Mouse (Mus musculus) forebrain, embryonic 14.5 days (tissue): ENCODE results near the gene Sppl2a. TPM values are rescaled to one million over a fixed set of nuclear protein-coding genes. Genes with fewer than 3 reads are reported as not detected.
"Not testable (repeated sequence)": the region's sequence is repeated elsewhere in the genome, so short reads cannot be mapped to it uniquely, and the experiment has no call there.

Experiments used
- ATAC-seq: fragments of 200-750 bp; cut with Nextera tagmentation; 2 replicates; pipeline ENCODE4 v1.8.0; 2017; ENCODE audit warnings: mild to moderate bottlenecking, moderate library complexity
- DNase-seq: peaks from one replicate; pipeline ENCODE4 v3.0.0-alpha.2; 2015; ENCODE audit warnings: low spot score
- H3K27ac ChIP-seq: fragments of 300-500 bp; sonication (generic); 2 replicates; pipeline ENCODE4 v1.5.1; 2014; ENCODE audit warnings: low read depth, mild to moderate bottlenecking, control low read depth, low read length, moderate library complexity
- H3K27me3 ChIP-seq: fragments of 300-500 bp; sonication (generic); replicated peaks from 2 replicates; pipeline ENCODE4 v1.6.1; 2014; ENCODE audit warnings: low read length, control low read depth, mixed read lengths; ENCODE audit not compliant: control insufficient read depth, insufficient read depth
- H3K36me3 ChIP-seq: fragments of 300-500 bp; sonication (generic); 2 replicates; pipeline ENCODE4 v1.6.1; 2014; ENCODE audit warnings: low read length, control low read depth; ENCODE audit not compliant: control insufficient read depth, insufficient read depth
- H3K4me1 ChIP-seq: fragments of 300-500 bp; sonication (generic); 2 replicates; pipeline ENCODE4 v1.6.1; 2014; ENCODE audit warnings: antibody characterized with exemption, low read length, control low read depth; ENCODE audit not compliant: control insufficient read depth, insufficient read depth
- H3K4me2 ChIP-seq: fragments of 300-500 bp; sonication (generic); 2 replicates; pipeline ENCODE4 v1.6.1; 2014; ENCODE audit warnings: mild to moderate bottlenecking, control low read depth, low read length
- H3K4me3 ChIP-seq: fragments of 300-500 bp; sonication (generic); 2 replicates; pipeline ENCODE4 v1.5.1; 2014; ENCODE audit warnings: low read depth, low read length, control low read depth
- H3K9ac ChIP-seq: fragments of 300-500 bp; sonication (generic); 2 replicates; pipeline ENCODE4 v1.6.1; 2014; ENCODE audit warnings: mild to moderate bottlenecking, low read length, control low read depth, moderate library complexity
- H3K9me3 ChIP-seq: fragments of 300-500 bp; sonication (generic); replicated peaks from 2 replicates; pipeline ENCODE4 v1.6.1; 2016; ENCODE audit warnings: low read length, control low read depth, mixed read lengths; ENCODE audit not compliant: control insufficient read depth
- WGBS: fragments of 180-500 bp; shearing (Covaris S2); extraction: QIAGEN DNeasy Blood & Tissue Kit; methylation state at CpG from one replicate; pipeline ENCODE4 v1.1.7; 2014; 5-methylcytosine and 5-hydroxymethylcytosine counted together
- polyA plus RNA-seq: library from polyadenylated mRNA; unstranded; fragments of >200 nt; fragmentation: Nextera tagmentation; extraction: Ambion mirVana; gene quantifications from 2 replicates; pipeline ENCODE4 v1.2.1, GENCODE M21; 2014

Sppl2a gene
- polyA plus RNA-seq, 1 experiment from 2014 or later = 54.5 TPM

DNA sequence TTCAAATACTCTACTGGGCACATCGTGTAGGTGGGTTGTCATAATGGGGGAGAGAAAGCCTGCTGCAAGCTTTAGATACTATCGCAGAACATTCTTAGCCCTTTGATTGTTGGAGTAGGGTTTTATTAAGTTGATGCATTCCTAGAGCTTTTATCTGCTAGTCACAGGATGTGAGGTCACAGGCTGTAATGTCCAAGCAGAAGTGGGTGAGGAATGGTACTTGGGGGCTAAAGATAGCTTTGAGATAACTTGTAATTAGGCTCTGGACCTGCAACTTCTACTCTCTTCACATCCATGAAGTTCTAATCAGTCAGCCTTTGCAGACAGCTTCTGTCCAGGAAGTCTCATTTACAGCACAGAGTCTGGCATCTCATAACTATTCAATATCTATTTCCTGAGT is 47.2 kb downstream of the Sppl2a start:
- no peak overlapping the region for H3K4me2 ChIP-seq
- no peaks in the 10 kb centered on the region for H3K9me3 ChIP-seq
- ATAC-seq = no peak
- H3K9ac ChIP-seq = no peak overlapping the region
- no peaks in the 10 kb centered on the region for H3K36me3 ChIP-seq
- no peaks in the 10 kb centered on the region for H3K4me1 ChIP-seq
- H3K4me3 ChIP-seq = no peak overlapping the region
- H3K27me3 ChIP-seq = no peaks in the 10 kb centered on the region
- H3K27ac ChIP-seq = no peak overlapping the region
- 88% methylated on average over 2 of the region's 2 CpGs for WGBS
- no peak for DNase-seq

DNA sequence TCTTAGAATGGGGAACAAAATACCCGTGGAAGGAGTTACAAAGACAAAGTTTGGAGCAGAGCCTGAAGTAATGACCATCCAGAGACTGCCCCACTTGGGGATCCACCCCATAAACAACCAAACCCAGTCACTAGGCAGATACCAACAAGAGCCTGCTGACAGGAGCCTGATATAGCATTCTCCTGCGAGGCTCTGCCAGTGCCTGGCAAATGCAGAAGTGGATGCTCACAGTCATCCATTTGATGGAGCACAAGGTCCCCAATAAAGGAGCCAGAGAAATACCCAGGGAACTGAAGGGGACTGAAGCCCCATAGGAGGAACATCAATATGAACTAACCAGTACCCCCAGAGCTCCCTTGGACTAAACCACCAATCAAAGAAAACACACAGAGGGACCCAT is 50.3 kb downstream of the Sppl2a start:
- not testable (repeated sequence) for H3K9ac ChIP-seq, H3K36me3 ChIP-seq, H3K4me1 ChIP-seq, H3K4me2 ChIP-seq, H3K27me3 ChIP-seq, H3K4me3 ChIP-seq, H3K9me3 ChIP-seq, ATAC-seq, DNase-seq, H3K27ac ChIP-seq
- WGBS = 66% methylated on average over 2 of the region's 2 CpGs

DNA sequence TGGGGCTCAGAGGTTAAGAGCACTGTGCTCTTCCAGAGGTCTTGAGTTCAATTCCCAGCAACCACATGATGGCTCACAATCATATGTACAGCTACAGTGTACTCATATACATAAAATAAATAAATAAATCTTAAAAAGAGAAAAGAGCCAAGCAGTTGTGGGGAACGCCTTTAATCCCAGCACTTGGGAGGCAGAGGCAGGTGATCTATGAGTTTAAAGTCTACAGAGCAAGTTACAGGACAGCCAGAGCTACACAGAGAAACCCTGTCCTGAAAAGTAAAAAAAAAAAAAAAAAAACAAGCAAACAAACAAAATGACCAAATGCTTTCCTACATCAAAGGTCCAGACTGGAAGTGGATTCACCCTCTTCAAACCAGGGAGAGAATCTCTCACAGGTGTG is 55.0 kb downstream of the Sppl2a start:
- Histone ChIP-seq H3K4me2 (no peak overlapping the region), H3K4me3 (no peak overlapping the region), H3K27me3 (no peaks in the 10 kb centered on the region), H3K9me3 (no peaks in the 10 kb centered on the region), H3K36me3 (no peaks in the 10 kb centered on the region), H3K9ac (no peak overlapping the region), H3K4me1 (peaks cover 10% of the 10 kb centered on the region), H3K27ac (no peak overlapping the region)
- WGBS = 94% methylated on average over 1 of the region's 1 CpGs
- DNase-seq (no peak), ATAC-seq (no peak)

DNA sequence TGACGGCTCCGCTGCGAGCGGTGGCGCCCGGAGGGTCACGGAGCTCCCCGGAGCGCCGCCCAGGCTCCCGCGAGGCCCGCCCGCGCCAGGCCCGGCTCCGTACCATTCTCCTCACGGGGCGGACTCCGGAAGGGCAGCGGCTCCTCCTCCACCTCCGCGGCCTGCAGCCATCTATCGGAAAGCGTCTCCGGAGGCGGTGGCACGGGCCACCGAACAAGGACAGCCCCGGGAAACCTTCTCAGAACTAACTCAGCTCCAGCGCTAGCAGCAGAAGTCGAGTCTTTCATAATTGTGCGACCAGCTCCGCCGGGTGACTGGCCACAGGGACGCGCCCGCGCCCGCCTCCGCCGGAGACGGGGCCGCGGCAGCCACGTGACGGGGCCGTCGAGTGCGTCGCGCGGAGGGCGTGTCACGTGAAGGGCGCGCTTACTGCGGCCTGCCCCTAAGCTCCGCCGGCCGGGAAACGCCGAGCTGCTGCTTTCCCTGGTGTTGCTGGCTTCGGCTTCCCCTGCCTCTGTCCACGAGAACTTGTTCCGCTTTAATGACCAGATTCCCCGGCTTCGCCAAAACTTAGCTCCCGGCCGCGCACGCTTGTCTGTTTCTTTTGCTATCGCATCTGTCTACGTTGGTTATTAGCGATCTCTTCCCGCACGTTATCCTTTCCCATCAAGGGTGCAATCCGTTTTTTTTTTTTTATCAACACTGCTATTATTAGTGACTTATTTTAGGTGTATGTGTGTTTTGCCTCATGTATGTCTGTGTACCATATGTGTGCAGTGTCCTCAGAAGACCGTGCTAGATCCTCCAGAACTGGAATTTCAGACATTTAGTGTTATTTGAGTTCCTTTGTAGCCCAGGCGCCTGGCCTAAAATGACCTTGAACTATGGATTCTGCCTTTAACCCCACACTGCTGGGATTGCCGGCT is 56.9 kb downstream of the Sppl2a start, which contains the start of gene Trpm7:
Gene Trpm7 (minus strand): TSS at position 360 of the 926 bp plus-strand sequence.
- H3K4me3 ChIP-seq = peak within 1 kb of the TSS; percentile 85
- H3K9me3 ChIP-seq = no peaks in the 10 kb centered on the region
- H3K9ac ChIP-seq = peak within 1 kb of the TSS; percentile 94
- WGBS = under 1% methylated on average over 76 of the region's 81 CpGs
- peak within 1 kb of the TSS; percentile 69 for H3K4me2 ChIP-seq
- H3K36me3 ChIP-seq = no peaks in the 10 kb centered on the region
- no peaks in the 10 kb centered on the region for H3K27me3 ChIP-seq
- H3K27ac ChIP-seq = peak within 1 kb of the TSS; percentile 96
- DNase-seq (peak; percentile 96), ATAC-seq (peak; percentile 99)
- peaks cover 10% of the 10 kb centered on the region for H3K4me1 ChIP-seq

DNA sequence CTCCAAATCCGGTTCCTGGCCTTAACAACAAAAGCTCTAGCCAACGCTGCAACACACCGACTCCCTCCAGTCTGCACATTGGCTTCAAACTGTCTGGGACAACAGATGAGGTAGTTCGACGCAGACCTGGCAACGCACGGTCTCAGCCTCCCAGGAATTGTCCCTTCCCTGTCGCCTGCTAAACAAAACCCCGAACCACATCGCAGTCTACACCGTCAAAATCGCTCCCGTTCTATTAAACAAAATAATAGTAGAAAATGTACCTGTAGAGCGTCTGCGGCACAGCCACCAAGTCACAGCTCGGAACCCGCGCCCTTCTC is 57.6 kb downstream of the Sppl2a start:
- ATAC-seq = peak; percentile 60
- Histone ChIP-seq H3K4me3 (peak overlapping the region; percentile 85), H3K4me1 (peaks cover 10% of the 10 kb centered on the region), H3K9me3 (no peaks in the 10 kb centered on the region), H3K9ac (peak overlapping the region; percentile 94), H3K36me3 (no peaks in the 10 kb centered on the region), H3K27ac (peak overlapping the region; percentile 96), H3K4me2 (peak overlapping the region; percentile 69), H3K27me3 (no peaks in the 10 kb centered on the region)
- under 1% methylated on average over 18 of the region's 18 CpGs for WGBS
- peak; percentile 62 for DNase-seq

DNA sequence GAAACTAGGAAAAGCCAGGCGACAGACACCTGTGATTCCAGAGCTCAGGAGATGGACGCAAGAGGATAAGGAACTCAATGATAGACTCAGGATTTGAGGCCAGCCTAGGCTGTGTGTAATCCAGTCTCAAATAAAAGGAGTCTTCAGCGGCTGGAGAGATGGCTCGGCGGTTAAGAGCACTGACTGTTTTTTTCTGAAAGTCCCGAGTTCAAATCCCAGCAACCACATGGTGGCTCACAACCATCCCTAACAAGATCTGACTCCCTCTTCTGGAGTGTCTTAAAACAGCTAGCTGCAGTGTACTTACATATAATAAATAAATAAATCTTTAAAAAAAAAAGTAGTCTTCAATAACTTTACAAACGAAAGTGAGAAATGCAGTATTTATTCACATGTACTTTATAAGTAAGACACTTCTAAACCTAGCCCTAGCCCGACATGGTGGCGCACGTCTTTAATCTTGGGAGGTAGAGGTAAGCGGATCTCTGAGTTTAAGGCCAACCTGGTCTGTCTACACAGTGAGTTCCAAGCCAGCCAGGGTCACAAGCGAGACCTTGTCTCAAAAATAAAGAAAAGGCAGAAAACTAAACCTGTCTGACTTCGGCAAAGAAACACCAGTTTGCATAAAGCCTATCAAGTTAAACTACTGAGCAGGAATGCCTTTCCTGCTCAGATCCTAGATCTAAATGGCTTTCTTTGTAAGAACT is 58.1 kb downstream of the Sppl2a start:
- Histone ChIP-seq H3K4me1 (peaks cover 10% of the 10 kb centered on the region), H3K27ac (peak overlapping the region; percentile 96), H3K4me2 (peak overlapping the region; percentile 69), H3K4me3 (peak overlapping the region; percentile 85), H3K9ac (peak overlapping the region; percentile 94), H3K27me3 (no peaks in the 10 kb centered on the region), H3K9me3 (no peaks in the 10 kb centered on the region), H3K36me3 (no peaks in the 10 kb centered on the region)
- no peak for DNase-seq
- ATAC-seq = no peak
- 28% methylated on average over 13 of the region's 13 CpGs for WGBS

DNA sequence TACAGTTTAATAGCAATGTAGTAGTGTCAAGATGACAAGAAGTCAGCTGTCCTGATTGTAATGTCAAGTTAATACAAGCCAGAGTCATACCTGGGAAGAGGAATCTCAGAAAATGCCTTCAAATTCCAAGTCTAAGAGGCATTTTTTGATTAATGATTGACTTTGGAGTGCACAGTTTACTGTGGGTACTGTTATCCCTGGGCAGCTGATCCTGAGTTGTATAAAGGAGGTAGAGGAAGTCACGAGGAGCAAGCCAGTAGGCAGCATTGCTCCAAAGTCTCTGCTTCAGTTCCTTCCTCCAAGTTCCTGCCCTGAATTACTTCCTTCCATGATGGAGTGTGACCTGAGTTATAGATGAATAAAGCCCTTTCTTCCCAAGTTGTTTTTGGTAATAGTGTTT is 66.7 kb downstream of the Sppl2a start:
- H3K4me1 ChIP-seq = no peaks in the 10 kb centered on the region
- no peaks in the 10 kb centered on the region for H3K9me3 ChIP-seq
- ATAC-seq (no peak), DNase-seq (no peak)
- H3K4me2 ChIP-seq = no peak overlapping the region
- no peaks in the 10 kb centered on the region for H3K36me3 ChIP-seq
- WGBS = 83% methylated on average over 1 of the region's 1 CpGs
- H3K9ac ChIP-seq = no peak overlapping the region
- no peak overlapping the region for H3K4me3 ChIP-seq
- H3K27me3 ChIP-seq = no peaks in the 10 kb centered on the region
- H3K27ac ChIP-seq = no peak overlapping the region

DNA sequence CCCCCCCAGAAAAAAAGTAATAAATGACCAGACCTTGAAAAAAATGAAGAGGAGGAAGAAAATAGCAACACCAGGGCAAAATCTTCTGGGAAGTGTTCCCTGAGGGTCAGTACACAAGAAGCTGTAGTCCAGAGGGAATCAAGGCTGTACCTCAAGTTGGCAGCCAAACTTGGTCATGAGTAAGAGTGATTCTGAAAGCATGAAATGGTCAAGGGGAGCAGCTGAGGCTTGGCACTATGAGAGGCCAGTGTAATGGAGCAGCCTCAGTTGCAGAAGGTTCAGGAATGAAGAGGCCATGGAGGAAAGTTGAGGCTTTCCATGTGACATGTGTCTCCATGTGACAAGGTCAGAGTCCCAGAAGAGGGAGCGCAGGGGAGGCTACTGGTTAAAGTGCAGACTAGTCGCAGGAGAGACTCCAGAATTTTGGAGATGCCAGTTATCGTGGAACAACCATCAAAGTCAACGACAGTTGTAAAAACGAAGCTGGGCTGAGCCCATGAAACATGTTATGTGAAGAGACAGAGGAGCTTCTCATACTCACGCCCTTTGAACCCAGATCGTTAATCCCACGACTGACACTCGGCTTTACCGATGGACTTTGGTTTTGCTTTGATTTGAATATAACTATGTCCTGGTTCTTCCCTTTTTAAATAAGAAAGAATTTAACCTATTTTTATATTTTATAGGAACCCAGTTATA is 67.4 kb downstream of the Sppl2a start:
- 96% methylated on average over 10 of the region's 10 CpGs for WGBS
- no peak for ATAC-seq

More for the DNA sequence above, 67.4 kb downstream of the Sppl2a start:
- Histone ChIP-seq H3K36me3 (no peaks in the 10 kb centered on the region), H3K4me3 (no peak overlapping the region), H3K4me1 (no peaks in the 10 kb centered on the region), H3K9me3 (no peaks in the 10 kb centered on the region), H3K27me3 (no peaks in the 10 kb centered on the region), H3K27ac (no peak overlapping the region), H3K9ac (no peak overlapping the region), H3K4me2 (no peak overlapping the region)
- DNase-seq = no peak
